Mouse (Mus musculus): ENCODE data around the gene Tnfsf14.

- TF ChIP-seq POLR2A (IDR thresholded peaks at IDR 0.05; ENCODE audit: control insufficient read depth, extremely low read depth, insufficient read depth, low read length, poor library complexity): no peak
- peak; percentile 84; the same call in 1 of the 2 replicates for TF ChIP-seq CTCF (IDR thresholded peaks at IDR 0.05; ENCODE audit: borderline replicate concordance, control insufficient read depth, extremely low read depth, insufficient read depth, low read length, poor library complexity)
Measured at GRCm38 (mm10) chr17:57166800-57167791, 26.9 kb downstream of the Tnfsf14 start.

Data from thymus, adult 2 months (tissue).